Mouse (Mus musculus): ENCODE measurements at regions not wholly inside any gene's neighbourhood (a gene's known extent, or its start where the extent isn't known, plus 50 kb on each side); places are given as distances from the start of the nearest gene placed in this dataset.

DNA sequence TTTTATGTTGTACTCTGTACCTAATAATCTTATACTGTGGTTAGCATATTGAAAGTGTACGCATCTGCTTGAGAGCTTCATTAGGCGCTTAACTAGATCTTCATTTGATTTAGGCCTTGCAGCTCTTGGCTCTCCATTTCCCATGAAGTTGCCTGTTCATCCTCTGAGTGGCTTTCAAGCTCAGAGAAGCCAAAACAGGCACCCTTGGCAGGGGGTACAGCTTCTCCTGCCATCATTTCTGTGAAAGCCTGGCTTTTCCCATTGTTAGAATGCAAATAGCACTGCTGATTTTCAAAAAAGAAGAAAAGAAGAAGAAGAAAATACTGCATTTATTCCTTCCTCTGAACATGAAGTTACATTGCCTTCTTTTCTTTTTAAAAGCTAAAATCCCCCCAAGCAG lies 1283.3 kb downstream of the Mat2b start:
- TF ChIP-seq CTCF (IDR thresholded peaks at IDR 0.05; ENCODE audit: low read depth) (no peak), EP300 (IDR thresholded peaks at IDR 0.05; ENCODE audit: low read depth) (no peak)
